Mouse (Mus musculus): ENCODE measurements around the gene Slc38a7. TPM values are rescaled to one million over a fixed set of nuclear protein-coding genes. Genes with fewer than 3 reads are reported as not detected.
"Not testable (repeated sequence)": the region's sequence is repeated elsewhere in the genome, so short reads cannot be mapped to it uniquely, and the experiment has no call there.

The Slc38a7 gene
- polyA plus RNA-seq, 1 experiment from 2014 or later = 13.8 TPM

DNA sequence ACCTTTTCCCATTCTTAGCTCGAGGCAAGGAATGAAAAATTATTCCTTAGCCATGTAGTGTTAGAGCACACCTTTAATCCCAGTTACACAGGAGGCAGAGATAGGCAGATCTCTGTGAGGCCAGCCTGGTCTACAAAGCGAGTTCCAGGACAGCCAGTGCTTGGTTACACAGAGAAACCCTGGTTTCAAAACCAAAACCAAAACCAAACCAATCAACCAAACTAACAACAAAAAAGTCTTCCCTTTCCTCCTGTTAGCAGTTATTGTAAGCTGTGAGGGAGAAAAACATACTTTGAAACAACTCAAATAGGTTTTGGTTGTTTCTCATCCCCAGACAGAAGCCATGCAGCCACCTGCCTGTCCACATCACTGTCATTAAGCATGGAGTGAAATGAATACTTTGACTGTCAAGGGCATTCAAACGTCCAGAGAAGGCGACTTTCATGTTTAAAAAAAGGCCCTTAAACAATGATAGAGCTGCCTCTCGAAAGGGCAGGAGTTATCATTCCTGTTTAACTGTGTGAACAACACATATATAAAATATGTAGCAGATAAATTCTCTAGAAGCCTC, 32.0 kb upstream of the Slc38a7 start:
- H3K36me3 ChIP-seq (ENCODE audit: control insufficient read depth, insufficient read depth, low read length) = no peaks in the 10 kb centered on the region
- peaks cover 14% of the 10 kb centered on the region; the same call in 1 of the 2 replicates for H3K4me1 ChIP-seq (replicated peaks; ENCODE audit: control insufficient read depth, insufficient read depth, low read length)
- H3K4me3 ChIP-seq (ENCODE audit: low read depth, low read length) = no peak overlapping the region; the same call in 1 of the 2 replicates
- no peaks in the 10 kb centered on the region for H3K9me3 ChIP-seq (ENCODE audit: control insufficient read depth, low read length)
- H3K9ac ChIP-seq (ENCODE audit: low read depth, low read length) = no peak overlapping the region
- WGBS = 71% methylated on average over 5 of the region's 5 CpGs
- H3K4me2 ChIP-seq = peak overlapping the region; percentile 65
- H3K27me3 ChIP-seq (replicated peaks; ENCODE audit: control insufficient read depth, insufficient read depth, low read length) = no peaks in the 10 kb centered on the region
- H3K27ac ChIP-seq (ENCODE audit: low read depth, low read length) = peak overlapping the region; percentile 8; the same call in 1 of the 2 replicates
- DNase-seq (ENCODE audit: low spot score) (no peak), ATAC-seq (replicated peaks; ENCODE audit: low FRiP score) (no peak)

- H3K27ac ChIP-seq (ENCODE audit: low read depth, low read length) = no peak overlapping the region
- H3K4me2 ChIP-seq = peak overlapping the region; percentile 65
- 71% methylated on average over 12 of the region's 12 CpGs for WGBS
- H3K27me3 ChIP-seq (replicated peaks; ENCODE audit: control insufficient read depth, insufficient read depth, low read length) = no peaks in the 10 kb centered on the region
- H3K9me3 ChIP-seq (ENCODE audit: control insufficient read depth, low read length) = no peaks in the 10 kb centered on the region
- H3K4me1 ChIP-seq (replicated peaks; ENCODE audit: control insufficient read depth, insufficient read depth, low read length) = peaks cover 14% of the 10 kb centered on the region; the same call in 1 of the 2 replicates
- no peak overlapping the region for H3K4me3 ChIP-seq (ENCODE audit: low read depth, low read length)
- no peak overlapping the region for H3K9ac ChIP-seq (ENCODE audit: low read depth, low read length)
- H3K36me3 ChIP-seq (ENCODE audit: control insufficient read depth, insufficient read depth, low read length) = no peaks in the 10 kb centered on the region; the same call in 1 of the 2 replicates
- ATAC-seq (replicated peaks; ENCODE audit: low FRiP score) (no peak), DNase-seq (ENCODE audit: low spot score) (no peak)
Measured at GRCm38 (mm10) chr8:95884491-95884890, 31.2 kb upstream of the Slc38a7 start.

DNA sequence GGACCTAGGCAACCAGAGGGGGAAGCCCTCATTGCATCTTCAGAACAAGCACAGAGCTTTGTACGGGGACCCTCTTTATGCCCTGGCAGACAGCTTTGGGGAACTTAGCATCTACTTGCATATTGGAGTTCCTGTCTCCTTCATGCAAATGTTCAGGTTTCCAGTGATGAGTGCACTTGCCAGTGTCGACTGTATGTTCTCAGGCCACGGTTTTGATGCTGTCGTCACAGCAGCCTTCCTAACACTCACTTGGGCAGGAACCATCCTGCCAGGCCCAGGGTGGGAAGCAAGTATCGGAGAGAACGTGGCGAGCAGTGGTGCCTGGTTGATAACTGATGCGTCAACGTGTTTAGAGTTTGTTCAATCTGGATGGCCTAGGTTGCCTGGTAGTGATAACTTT, 28.9 kb upstream of the Slc38a7 start:
- Histone ChIP-seq H3K9me3 (ENCODE audit: control insufficient read depth, low read length) (no peaks in the 10 kb centered on the region), H3K4me3 (ENCODE audit: low read depth, low read length) (no peak overlapping the region), H3K9ac (ENCODE audit: low read depth, low read length) (no peak overlapping the region), H3K27me3 (replicated peaks; ENCODE audit: control insufficient read depth, insufficient read depth, low read length) (no peaks in the 10 kb centered on the region), H3K4me1 (replicated peaks; ENCODE audit: control insufficient read depth, insufficient read depth, low read length) (peaks cover 13% of the 10 kb centered on the region), H3K27ac (ENCODE audit: low read depth, low read length) (no peak overlapping the region), H3K4me2 (no peak overlapping the region), H3K36me3 (ENCODE audit: control insufficient read depth, insufficient read depth, low read length) (peaks cover 3% of the 10 kb centered on the region)
- WGBS = 69% methylated on average over 9 of the region's 9 CpGs
- DNase-seq (ENCODE audit: low spot score) (no peak), ATAC-seq (replicated peaks; ENCODE audit: low FRiP score) (no peak)

DNA sequence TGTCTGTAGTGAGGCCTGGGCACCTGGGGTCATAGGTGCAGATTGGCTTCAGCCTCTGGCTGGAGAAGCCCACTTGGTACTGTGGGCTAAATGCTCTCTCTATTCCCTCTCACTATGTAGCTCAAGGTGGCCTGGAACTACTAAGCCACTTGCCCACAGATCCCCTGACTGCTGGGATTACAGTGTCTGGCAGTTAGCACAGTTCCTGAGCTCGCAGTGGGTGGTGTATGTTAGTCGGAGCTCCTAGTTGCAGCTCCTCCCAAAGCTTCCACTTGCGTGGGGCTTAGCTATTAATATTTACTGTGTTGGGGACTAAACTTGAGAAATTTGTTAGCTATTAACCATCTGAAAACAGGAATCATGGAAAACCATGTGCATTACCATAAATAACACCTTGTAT, 28.2 kb upstream of the Slc38a7 start:
- Histone ChIP-seq H3K9me3 (ENCODE audit: control insufficient read depth, low read length) (no peaks in the 10 kb centered on the region), H3K36me3 (ENCODE audit: control insufficient read depth, insufficient read depth, low read length) (peaks cover 9% of the 10 kb centered on the region), H3K4me2 (no peak overlapping the region), H3K4me1 (replicated peaks; ENCODE audit: control insufficient read depth, insufficient read depth, low read length) (peaks cover 9% of the 10 kb centered on the region), H3K27ac (ENCODE audit: low read depth, low read length) (no peak overlapping the region), H3K4me3 (ENCODE audit: low read depth, low read length) (no peak overlapping the region), H3K9ac (ENCODE audit: low read depth, low read length) (no peak overlapping the region), H3K27me3 (replicated peaks; ENCODE audit: control insufficient read depth, insufficient read depth, low read length) (no peaks in the 10 kb centered on the region)
- no peak for ATAC-seq (replicated peaks; ENCODE audit: low FRiP score)
- DNase-seq (ENCODE audit: low spot score) = no peak
- WGBS = 85% methylated on average over 3 of the region's 3 CpGs

DNA sequence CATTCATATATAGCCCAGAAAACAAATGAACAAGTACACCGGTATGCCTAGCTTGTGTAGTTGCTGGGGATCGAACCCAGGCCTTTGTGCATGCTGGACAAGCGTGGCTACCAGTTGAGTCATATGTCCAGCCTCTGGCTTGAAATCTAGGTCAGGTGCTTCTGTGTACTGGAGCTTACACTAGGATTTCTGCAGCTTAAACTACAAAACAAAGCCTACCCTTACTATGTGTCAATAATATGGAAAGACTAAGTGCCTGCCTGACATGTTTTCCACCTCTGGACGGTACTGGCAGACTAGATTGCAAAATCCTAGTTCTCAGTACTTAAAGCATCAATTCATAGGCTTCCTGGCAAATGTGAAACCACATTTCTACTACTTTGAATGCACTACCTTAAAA, 26.5 kb upstream of the Slc38a7 start:
- Histone ChIP-seq H3K27ac (ENCODE audit: low read depth, low read length) (no peak overlapping the region), H3K9me3 (ENCODE audit: control insufficient read depth, low read length) (no peaks in the 10 kb centered on the region), H3K4me2 (no peak overlapping the region), H3K36me3 (ENCODE audit: control insufficient read depth, insufficient read depth, low read length) (peaks cover 18% of the 10 kb centered on the region), H3K4me3 (ENCODE audit: low read depth, low read length) (no peak overlapping the region), H3K9ac (ENCODE audit: low read depth, low read length) (no peak overlapping the region), H3K27me3 (replicated peaks; ENCODE audit: control insufficient read depth, insufficient read depth, low read length) (no peaks in the 10 kb centered on the region), H3K4me1 (replicated peaks; ENCODE audit: control insufficient read depth, insufficient read depth, low read length) (peaks cover 2% of the 10 kb centered on the region)
- ATAC-seq (replicated peaks; ENCODE audit: low FRiP score) (no peak), DNase-seq (ENCODE audit: low spot score) (no peak)
- 82% methylated on average over 4 of the region's 4 CpGs for WGBS

- no peak overlapping the region for H3K4me2 ChIP-seq
- no peak overlapping the region for H3K27ac ChIP-seq (ENCODE audit: low read depth, low read length)
- no peaks in the 10 kb centered on the region for H3K9me3 ChIP-seq (ENCODE audit: control insufficient read depth, low read length)
- 76% methylated on average over 12 of the region's 12 CpGs for WGBS
- H3K27me3 ChIP-seq (replicated peaks; ENCODE audit: control insufficient read depth, insufficient read depth, low read length) = no peaks in the 10 kb centered on the region
- DNase-seq (ENCODE audit: low spot score) = peak; percentile 39
- H3K4me3 ChIP-seq (ENCODE audit: low read depth, low read length) = no peak overlapping the region
- no peak overlapping the region for H3K9ac ChIP-seq (ENCODE audit: low read depth, low read length)
- ATAC-seq (replicated peaks; ENCODE audit: low FRiP score) = no peak
- no peaks in the 10 kb centered on the region; the same call in none of the 2 replicates for H3K4me1 ChIP-seq (replicated peaks; ENCODE audit: control insufficient read depth, insufficient read depth, low read length)
- peaks cover 22% of the 10 kb centered on the region for H3K36me3 ChIP-seq (ENCODE audit: control insufficient read depth, insufficient read depth, low read length)
Measured at GRCm38 (mm10) chr8:95878176-95878962, 25.0 kb upstream of the Slc38a7 start.

- H3K4me3 ChIP-seq (ENCODE audit: low read depth, low read length) = no peak overlapping the region
- no peak overlapping the region for H3K9ac ChIP-seq (ENCODE audit: low read depth, low read length)
- DNase-seq (ENCODE audit: low spot score) (peak; percentile 12), ATAC-seq (replicated peaks; ENCODE audit: low FRiP score) (no peak)
- 96% methylated on average over 7 of the region's 7 CpGs for WGBS
- H3K27me3 ChIP-seq (replicated peaks; ENCODE audit: control insufficient read depth, insufficient read depth, low read length) = no peaks in the 10 kb centered on the region
- no peaks in the 10 kb centered on the region for H3K9me3 ChIP-seq (ENCODE audit: control insufficient read depth, low read length)
- no peaks in the 10 kb centered on the region; the same call in none of the 2 replicates for H3K4me1 ChIP-seq (replicated peaks; ENCODE audit: control insufficient read depth, insufficient read depth, low read length)
- no peak overlapping the region for H3K27ac ChIP-seq (ENCODE audit: low read depth, low read length)
- no peak overlapping the region for H3K4me2 ChIP-seq
- peaks cover 35% of the 10 kb centered on the region for H3K36me3 ChIP-seq (ENCODE audit: control insufficient read depth, insufficient read depth, low read length)
Measured at GRCm38 (mm10) chr8:95875270-95875669, 21.9 kb upstream of the Slc38a7 start.

GRCm38 (mm10) chr8:95871690-95872089, 18.4 kb upstream of the Slc38a7 start:
- Histone ChIP-seq H3K36me3 (ENCODE audit: control insufficient read depth, insufficient read depth, low read length) (peaks cover 50% of the 10 kb centered on the region), H3K27me3 (replicated peaks; ENCODE audit: control insufficient read depth, insufficient read depth, low read length) (no peaks in the 10 kb centered on the region), H3K4me1 (replicated peaks; ENCODE audit: control insufficient read depth, insufficient read depth, low read length) (no peaks in the 10 kb centered on the region), H3K27ac (ENCODE audit: low read depth, low read length) (no peak overlapping the region), H3K4me3 (ENCODE audit: low read depth, low read length) (no peak overlapping the region), H3K9ac (ENCODE audit: low read depth, low read length) (no peak overlapping the region), H3K4me2 (no peak overlapping the region), H3K9me3 (ENCODE audit: control insufficient read depth, low read length) (no peaks in the 10 kb centered on the region)
- no peak for DNase-seq (ENCODE audit: low spot score)
- 94% methylated on average over 16 of the region's 16 CpGs for WGBS
- no peak for ATAC-seq (replicated peaks; ENCODE audit: low FRiP score)

DNA sequence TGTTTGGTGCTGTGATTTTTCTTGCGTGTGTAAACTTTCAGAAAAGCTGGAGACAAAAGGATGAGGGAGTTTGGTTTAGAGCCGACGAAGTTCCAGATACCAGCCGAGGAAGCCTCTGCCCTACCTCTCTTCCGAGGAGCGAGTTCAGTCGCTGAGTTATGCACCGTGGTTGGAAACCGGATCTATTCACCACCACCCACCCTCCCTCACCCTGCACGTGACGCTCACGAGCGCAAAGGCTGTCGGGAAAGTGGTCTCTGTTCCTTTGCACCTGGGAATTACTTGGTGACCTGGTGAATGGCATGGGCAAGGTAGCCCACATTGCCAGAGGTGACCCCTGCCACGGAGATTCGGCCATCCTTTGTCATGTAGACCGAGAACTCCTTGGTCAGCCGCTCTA, 11.5 kb upstream of the Slc38a7 start:
- H3K4me1 ChIP-seq (replicated peaks; ENCODE audit: control insufficient read depth, insufficient read depth, low read length); H3K27me3 ChIP-seq (replicated peaks; ENCODE audit: control insufficient read depth, insufficient read depth, low read length); H3K9ac ChIP-seq (ENCODE audit: low read depth, low read length); H3K9me3 ChIP-seq (ENCODE audit: control insufficient read depth, low read length); DNase-seq (ENCODE audit: low spot score); H3K4me3 ChIP-seq (ENCODE audit: low read depth, low read length); ATAC-seq (replicated peaks; ENCODE audit: low FRiP score); H3K27ac ChIP-seq (ENCODE audit: low read depth, low read length); H3K4me2 ChIP-seq: not testable (repeated sequence)
- peaks cover 26% of the 10 kb centered on the region for H3K36me3 ChIP-seq (ENCODE audit: control insufficient read depth, insufficient read depth, low read length)
- 90% methylated on average over 17 of the region's 18 CpGs for WGBS
